Mouse (Mus musculus) gastrocnemius, adult 2 months (tissue): ENCODE measurements around the gene Nxpe3. TPM values are rescaled to one million over a fixed set of nuclear protein-coding genes. Genes with fewer than 3 reads are reported as not detected.

Source experiments
- DNase-seq: peaks from one replicate; pipeline ENCODE4 v3.0.0; 2022
- H3K27ac ChIP-seq: fragments of 200-600 bp; 2 replicates; pipeline ENCODE4 v1.8.1; 2022; ENCODE audit warnings: mild to moderate bottlenecking
- H3K4me3 ChIP-seq: fragments of 200-600 bp; 2 replicates; pipeline ENCODE4 v1.8.1; 2022; ENCODE audit warnings: mild to moderate bottlenecking, moderate library complexity
- CTCF ChIP-seq: fragments of 200-600 bp; IDR thresholded peaks from 2 replicates; pipeline ENCODE4 v1.8.1; 2022; ENCODE audit warnings: antibody characterized with exemption, mild to moderate bottlenecking, moderate library complexity
- intact Hi-C: fragments of 180-260 bp; cut with DNase I; formaldehyde crosslinking; loops from one replicate; pipeline ENCODE4 v1.15.1; 2025
- total RNA-seq, 2 experiments: library from RNA; stranded (reverse); gene quantifications; 2 replicates each; pipeline ENCODE4 v1.2.3; 2021

The Nxpe3 gene
- total RNA-seq, 2 experiments from 2014 or later = 0.39 to 0.56 TPM

DNA sequence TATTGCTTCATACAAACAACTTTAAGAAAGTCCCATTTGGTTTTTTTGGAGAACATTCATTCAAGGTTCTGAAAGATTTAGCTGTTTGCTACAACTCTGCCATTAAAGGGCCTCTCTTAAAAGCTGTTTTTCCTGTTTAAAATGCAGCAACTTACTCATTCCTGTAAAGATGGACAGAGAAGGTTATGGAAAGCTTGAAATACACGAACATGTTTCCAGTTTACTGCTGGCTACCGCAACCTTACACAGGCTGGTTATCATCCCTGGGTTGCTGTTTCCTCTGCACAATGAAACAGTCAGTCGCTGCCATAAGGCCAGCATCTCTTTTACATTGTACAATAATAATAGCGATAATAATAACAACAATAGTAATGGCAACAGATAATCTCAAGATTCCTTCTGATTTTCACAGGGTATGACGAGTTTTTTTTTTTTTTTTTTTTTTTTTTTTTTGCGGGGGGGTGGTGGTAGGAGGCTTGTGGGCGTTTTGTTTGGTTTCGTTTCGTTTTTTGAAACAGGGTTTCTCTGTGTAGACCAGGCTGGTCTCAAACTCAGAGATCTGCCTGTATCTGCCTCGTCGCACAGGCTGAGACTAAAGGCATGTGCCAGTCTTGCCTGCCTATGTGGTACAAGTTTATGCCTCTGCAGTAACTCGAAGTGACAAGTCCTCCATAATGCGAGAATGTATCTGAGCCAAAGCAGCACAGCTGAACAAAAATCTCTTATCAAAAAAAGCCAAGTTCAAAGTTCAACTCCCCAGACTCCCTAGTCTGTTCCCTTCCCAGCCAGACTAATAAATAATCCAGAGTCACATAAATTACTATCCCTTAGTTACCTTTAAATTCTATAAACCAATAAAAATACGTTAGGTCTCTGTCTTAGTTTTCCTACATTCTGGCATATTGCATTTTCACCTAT lies 7.0 kb upstream of the Nxpe3 start:
- Histone ChIP-seq H3K27ac (no peak overlapping the region), H3K4me3 (no peak overlapping the region)
- DNase-seq = no peak
- TF ChIP-seq CTCF = no peak
- intact Hi-C loops = no loop called here

DNA sequence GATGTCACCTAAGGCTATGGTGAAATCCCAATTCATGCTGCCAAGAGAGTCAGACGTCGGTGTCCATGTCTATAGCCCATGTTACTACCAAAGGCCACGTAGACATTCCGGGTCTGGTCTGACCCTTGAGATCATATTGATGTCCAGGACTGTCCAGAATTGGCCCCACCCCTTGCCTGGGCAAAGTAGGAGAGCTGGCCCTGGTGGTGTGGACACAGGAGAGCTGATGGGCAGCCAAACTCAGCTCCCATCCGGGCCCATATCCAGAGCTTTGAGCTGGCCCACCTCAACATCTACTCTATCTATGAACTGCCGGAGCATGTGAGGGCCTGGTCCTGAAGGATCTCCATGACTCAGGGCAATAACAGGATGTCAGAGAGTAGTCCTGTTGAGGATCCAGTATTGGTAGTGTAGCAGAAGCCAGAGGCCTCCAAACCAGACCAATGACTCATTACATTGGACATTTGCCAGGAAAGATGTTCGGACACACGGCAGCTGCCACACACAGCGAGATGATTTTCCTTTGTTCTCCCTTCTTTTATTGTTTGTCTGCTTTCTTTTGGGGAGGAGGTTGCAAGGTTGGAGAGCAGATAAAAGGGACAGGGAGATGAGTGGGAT lies 3.4 kb upstream of the Nxpe3 start:
- DNase-seq = no peak
- no peak overlapping the region for H3K27ac ChIP-seq
- intact Hi-C loops = no loop called here
- no peak overlapping the region for H3K4me3 ChIP-seq
- no peak for TF ChIP-seq CTCF

DNA sequence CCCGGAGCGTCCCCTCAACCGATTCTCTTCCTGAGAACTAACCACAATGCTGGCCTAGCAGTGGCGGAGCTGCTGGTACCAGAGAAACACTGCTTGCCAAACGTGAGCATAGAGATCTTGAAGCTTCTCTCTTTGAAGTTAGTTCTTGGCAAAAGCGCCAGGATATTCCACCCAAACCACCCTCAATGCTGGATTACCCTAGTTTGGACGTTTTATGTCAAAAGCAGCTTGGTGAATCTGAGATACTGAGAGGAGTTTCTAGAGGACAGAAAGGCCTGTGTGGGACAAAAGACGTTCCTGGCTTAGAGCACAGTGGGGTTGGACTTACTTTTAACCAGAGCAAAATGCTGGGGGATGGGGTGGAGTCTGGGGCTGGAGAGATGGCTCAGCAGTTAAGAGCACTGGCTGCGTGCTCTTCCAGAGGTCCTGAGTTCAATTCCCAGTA lies 588 bp upstream of the Nxpe3 start:
- no peak for TF ChIP-seq CTCF
- intact Hi-C loops = no loop called here
- H3K4me3 ChIP-seq = peak overlapping the region; percentile 97
- H3K27ac ChIP-seq = peak overlapping the region; percentile 91
- peak; percentile 22 for DNase-seq

DNA sequence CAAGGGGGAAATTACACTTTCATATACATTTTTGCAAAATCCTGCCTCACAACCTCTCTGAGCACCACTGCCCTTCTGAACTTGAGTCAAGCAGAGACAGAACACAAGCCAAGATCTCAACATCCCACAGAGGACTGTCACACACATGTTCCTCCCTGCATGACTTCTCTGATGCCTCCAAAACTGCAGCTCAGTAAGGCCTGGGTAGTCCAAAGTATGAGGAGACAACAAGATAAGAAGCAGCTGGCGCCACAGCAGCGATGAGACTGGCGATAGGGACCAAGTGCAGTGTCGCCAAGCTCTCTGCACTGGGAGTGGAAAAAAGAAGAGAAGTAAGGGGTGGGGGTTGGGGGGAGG lies 571 bp downstream of the Nxpe3 start:
- peak; percentile 25 for DNase-seq
- no peak for TF ChIP-seq CTCF
- Histone ChIP-seq H3K27ac (peak overlapping the region; percentile 91; the same call in 1 of the 2 replicates), H3K4me3 (peak overlapping the region; percentile 97)
- intact Hi-C loops = no loop called here

DNA sequence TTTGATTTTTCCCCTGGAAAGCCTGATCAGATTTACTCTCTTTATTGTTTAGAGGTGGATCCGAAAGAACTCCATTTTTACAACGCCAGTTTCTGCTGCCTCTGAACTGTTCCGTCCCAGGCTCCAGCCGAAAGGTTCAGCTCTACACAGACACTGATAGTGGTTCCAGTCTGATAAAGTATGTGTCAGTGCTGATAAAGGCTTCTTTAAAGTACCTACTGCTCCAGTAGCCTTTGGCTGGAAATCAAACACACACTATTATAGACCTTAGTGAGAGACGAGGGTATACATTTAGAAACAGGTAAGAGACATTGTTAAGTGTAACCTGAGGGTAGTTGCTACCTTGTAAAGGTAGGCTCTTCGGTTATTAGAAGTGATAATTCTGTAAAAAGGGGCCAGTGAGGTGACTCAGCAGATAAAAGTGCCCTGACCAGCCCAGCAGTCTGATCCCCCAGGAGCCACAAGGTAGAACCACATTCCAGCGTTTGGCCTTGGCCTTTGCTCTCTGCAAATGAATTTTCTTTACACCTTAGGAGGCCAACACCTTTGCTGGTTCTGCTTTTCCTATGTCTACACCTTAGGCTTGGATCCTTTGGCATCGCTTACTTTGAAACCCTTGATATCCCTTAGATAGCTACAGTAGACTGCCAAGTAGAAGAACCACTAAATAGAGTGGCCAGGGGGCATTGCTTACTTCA lies 1.5 kb downstream of the Nxpe3 start:
- intact Hi-C loops = no loop called here
- Histone ChIP-seq H3K4me3 (no peak overlapping the region), H3K27ac (no peak overlapping the region)
- TF ChIP-seq CTCF = no peak
- DNase-seq = no peak

DNA sequence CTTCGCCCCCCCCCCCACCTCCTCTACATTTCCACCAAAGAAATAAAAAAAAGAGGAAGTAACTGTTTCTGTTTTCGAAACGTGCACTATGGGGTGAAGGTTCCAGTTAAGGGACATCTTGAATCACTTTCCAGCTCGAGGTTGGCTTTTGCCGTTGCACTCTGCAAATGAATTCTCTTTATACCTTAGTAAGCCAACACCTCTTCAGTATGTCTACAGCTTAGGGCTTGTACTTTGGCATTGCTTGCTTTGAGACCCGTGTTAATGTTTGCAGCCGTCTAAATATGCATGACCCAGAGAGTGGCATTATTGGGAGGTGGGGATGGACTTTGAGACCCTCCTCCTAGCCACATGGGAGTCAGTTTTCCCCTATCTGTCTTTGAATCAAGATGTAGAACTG lies 2.6 kb downstream of the Nxpe3 start:
- intact Hi-C loops = no loop called here
- no peak overlapping the region for H3K27ac ChIP-seq
- TF ChIP-seq CTCF = no peak
- DNase-seq = no peak
- H3K4me3 ChIP-seq = no peak overlapping the region

DNA sequence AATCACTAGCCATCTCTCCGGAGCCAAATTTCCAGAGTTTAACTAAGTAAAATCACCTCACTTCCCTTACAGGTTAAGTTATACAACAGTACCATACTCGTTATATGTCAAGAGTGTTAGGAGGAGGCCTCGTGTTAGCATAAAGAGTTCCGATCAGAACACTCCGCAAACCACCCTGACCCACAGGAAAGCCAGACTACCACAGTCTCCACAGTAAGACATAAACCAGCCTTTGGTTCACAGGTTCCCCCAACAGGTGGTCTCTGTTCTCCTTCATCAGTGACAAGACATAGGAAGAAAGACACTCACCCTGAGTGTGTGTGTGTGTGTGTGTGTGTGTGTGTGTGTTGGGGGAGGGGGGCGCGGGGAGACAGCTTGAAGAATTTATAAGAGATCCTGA lies 3.7 kb downstream of the Nxpe3 start:
- intact Hi-C loops = no loop called here
- Histone ChIP-seq H3K4me3 (no peak overlapping the region), H3K27ac (no peak overlapping the region)
- DNase-seq = no peak
- TF ChIP-seq CTCF = no peak

DNA sequence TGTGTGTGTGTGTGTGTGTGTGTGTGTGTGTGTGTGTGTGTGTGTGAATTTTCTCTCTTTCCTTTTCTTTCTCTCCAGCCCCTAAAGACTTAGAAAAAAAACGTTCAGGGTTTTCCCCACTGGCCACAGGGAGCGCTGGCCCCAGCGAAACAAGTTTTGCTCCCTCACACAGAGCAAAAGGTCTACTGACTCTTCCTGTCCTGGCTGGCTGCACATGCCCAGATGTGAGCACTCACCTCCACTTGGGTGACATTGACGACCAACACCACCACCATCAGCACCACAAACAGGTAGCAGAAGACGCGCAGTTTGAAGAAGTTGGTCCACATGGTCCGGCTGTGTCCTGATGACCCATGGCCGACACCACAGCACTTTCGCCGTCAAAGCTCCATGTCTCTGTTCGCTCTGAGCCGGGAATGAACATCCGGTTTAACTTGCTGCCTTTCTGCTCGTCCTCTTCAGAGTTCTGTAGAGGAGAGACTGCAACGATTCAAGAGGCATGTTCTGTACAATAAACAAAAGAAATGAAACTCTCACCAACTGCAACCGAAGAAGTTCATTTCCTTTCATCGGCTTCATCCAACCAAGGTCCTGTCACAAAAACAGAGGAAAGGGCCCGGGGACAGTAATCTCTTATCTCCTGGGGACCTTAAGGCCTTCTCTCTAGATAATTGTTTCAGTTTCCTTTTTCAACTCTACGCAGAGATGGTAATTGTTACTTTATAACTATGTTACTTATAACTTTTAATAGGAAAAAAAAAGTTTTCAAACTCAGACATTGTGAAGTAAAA lies 4.5 kb downstream of the Nxpe3 start:
- intact Hi-C loops = no loop called here
- Histone ChIP-seq H3K4me3 (no peak overlapping the region), H3K27ac (no peak overlapping the region)
- no peak for DNase-seq
- no peak for TF ChIP-seq CTCF

DNA sequence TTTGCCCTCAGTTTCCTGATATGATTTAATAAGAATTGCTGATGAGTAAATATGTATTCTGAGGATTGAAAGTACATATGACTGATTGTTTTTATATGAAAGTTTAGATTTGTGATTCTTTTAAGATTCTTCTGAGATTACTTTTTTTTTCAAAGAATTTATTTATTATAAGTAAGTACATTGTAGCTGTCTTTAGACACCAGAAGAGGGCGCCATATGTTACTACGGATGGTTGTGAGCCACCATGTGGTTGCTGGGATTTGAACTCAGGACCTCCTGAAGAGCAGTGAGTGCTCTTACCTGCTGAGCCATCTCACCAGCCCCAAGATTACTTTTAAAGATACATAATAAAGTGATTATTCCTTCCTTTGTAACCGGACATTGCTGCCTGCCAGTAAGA lies 5.6 kb downstream of the Nxpe3 start:
- TF ChIP-seq CTCF = no peak; the same call in 1 of the 2 replicates
- intact Hi-C loops = no loop called here
- Histone ChIP-seq H3K4me3 (no peak overlapping the region), H3K27ac (no peak overlapping the region)
- DNase-seq = no peak

DNA sequence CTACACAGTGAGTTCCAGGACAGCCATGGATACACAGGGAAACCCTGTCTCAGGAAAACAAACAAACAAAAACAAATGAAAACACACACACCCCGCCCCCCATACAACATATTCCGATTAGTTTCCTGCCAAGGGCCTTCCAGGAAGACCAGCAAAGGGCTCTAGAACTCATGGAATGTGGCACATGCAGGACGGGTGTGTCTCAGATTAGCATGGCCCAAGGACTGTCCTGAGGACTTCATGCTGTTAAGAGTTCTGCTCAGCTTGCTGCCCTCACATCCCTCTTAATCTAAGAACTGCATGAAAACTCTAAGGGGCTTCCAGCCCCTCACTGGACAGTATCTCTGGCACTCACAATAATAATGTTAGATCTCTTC lies 6.5 kb downstream of the Nxpe3 start:
- H3K4me3 ChIP-seq = no peak overlapping the region
- no peak for DNase-seq
- intact Hi-C loops = no loop called here
- H3K27ac ChIP-seq = no peak overlapping the region
- TF ChIP-seq CTCF = no peak

DNA sequence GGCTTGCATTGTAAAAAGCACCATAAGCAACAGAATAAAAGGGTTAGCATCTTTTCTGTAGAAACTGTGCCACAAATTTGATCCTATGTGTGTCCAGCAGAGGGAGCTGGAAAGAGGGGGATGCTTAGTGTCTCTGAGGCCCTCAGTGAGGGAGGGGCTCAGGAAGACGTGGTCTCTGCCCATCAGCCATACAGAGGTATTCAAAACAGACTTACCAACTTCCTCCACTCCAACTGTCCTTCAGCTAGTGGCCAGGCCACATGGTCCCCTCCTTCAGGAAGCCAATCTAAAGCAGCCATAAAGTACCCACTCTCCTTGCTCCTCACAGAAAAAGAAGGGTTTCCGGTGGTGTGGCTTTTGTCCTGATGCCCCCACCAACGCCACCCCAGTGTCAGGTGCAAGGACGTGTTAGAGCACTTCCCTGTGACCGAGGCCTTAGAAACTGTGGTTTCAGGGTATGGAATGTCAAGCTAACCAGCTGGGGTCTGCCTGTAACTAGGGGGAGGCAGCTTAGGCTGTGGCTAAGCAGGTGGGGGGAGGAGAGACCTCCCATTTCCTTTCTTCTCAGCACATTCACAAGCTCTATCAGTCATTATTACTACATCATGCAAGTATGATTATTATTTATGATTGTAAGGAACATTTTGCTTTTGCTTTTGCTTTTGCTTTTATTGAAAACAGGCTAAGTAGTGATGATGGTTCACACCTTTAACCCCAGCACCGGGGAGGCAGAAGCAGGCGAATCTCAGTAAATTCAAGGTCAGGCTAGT lies 7.1 kb downstream of the Nxpe3 start:
- Histone ChIP-seq H3K27ac (no peak overlapping the region), H3K4me3 (no peak overlapping the region)
- intact Hi-C loops = no loop called here
- peak; percentile 24; the same call in 1 of the 2 replicates for TF ChIP-seq CTCF
- DNase-seq = no peak

DNA sequence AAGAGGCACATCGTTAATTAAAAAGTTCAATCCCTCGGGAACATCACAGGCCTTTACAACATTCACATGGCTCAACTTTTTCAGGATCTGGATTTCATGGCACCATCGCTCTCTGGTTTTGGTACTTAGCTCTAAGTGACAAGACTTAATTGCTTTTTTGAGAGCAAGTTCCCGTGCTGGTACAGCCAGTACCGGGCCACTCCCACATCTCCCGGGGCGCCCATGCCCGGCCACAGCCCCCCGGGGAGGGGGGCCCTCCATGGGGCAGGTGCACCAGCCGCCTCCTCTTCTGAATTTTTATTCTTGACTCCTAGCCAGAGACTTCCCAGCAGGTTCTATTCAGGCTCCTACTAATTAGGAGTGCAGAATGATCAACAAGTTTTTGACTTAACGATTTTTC lies 10.8 kb downstream of the Nxpe3 start:
- intact Hi-C loops = no loop called here
- no peak overlapping the region for H3K27ac ChIP-seq

More for the DNA sequence above, 10.8 kb downstream of the Nxpe3 start:
- no peak for TF ChIP-seq CTCF
- no peak overlapping the region for H3K4me3 ChIP-seq
- no peak for DNase-seq
